Mouse (Mus musculus): ENCODE measurements around the gene Pgm5. TPM values are rescaled to one million over a fixed set of nuclear protein-coding genes. Genes with fewer than 3 reads are reported as not detected.

Pgm5 gene
- polyA plus RNA-seq, 1 experiment from 2014 or later: 6.1 TPM

DNA sequence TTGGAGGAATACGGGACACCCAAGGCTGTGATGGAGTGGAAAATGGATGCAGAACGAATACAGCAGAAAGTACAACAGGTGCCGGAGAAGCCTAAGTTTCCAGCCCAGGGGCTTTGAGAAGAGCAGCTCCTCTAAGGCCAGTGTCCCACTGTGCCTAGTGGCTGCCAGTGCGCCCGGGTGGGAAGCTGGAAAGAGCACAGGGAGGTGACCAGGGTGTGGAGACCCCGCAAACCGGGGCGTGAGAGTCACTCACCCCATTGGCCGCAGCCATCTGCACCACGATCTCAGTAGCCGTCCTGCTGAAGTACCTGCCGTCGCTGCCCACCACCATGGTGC, 411 bp downstream of the Pgm5 start:
- H3K4me2 ChIP-seq: peak overlapping the region; percentile 75
- H3K27me3 ChIP-seq: peaks cover 4% of the 10 kb centered on the region; the same call in 1 of the 2 replicates
- H3K27ac ChIP-seq: peak overlapping the region; percentile 93
- peak overlapping the region; percentile 84 for H3K9ac ChIP-seq
- H3K36me3 ChIP-seq: no peaks in the 10 kb centered on the region
- peak; percentile 28; the same call in 1 of the 2 replicates for ATAC-seq (replicated peaks; ENCODE audit: insufficient number of reproducible peaks, insufficient read depth, low FRiP score, low read depth)
- H3K4me3 ChIP-seq: peak overlapping the region; percentile 72
- peaks cover 26% of the 10 kb centered on the region for H3K4me1 ChIP-seq (replicated peaks)
- WGBS: 13% methylated on average over 13 of the region's 13 CpGs
- H3K9me3 ChIP-seq (replicated peaks): no peaks in the 10 kb centered on the region

DNA sequence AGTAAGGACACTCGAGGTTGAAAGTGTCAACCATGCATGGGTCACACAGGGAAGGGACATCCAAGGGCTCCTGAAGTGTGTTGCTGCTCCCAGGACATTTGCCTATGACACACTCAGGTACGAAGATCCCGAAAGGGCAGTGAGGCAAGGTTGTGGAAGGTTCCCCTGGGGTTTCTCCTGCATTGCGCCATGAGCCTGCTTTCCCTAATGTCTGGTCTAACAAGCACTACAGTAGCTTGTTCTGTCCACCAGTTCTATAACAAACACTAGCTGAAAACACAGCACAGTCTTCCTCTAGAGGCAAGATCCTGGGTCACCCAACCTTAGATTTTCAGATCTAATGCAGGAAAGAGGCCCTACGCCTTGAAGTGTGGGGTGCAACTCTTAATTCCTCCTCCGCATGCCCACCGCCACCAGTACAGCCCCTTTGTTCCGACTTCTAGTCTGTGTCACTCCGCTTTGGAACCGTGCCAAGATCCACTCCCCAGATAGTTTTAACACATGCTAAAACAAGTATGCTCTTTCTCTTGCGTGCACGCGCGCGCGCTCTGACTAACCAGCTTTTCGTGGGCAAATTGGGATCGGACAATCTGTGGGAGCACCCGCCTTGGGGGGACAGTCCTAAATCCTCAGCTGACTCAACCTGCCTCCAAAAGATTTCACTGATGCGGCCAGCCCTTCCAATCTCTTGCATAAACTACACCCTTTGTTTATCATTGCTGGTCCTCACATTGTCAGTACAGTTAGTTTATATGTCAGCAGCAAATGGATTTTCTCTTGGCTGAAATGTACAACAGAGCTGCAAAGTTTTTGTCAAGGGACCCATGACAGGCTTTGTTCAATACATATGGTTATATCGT, 10.0 kb downstream of the Pgm5 start:
- ATAC-seq (replicated peaks; ENCODE audit: insufficient number of reproducible peaks, insufficient read depth, low FRiP score, low read depth): no peak
- Histone ChIP-seq H3K9ac (no peak overlapping the region), H3K4me3 (no peak overlapping the region), H3K27ac (peak overlapping the region; percentile 54), H3K4me1 (replicated peaks) (peaks cover 39% of the 10 kb centered on the region), H3K9me3 (replicated peaks) (no peaks in the 10 kb centered on the region), H3K27me3 (no peaks in the 10 kb centered on the region), H3K4me2 (peak overlapping the region; percentile 26), H3K36me3 (no peaks in the 10 kb centered on the region)
- WGBS: 53% methylated on average over 21 of the region's 21 CpGs

DNA sequence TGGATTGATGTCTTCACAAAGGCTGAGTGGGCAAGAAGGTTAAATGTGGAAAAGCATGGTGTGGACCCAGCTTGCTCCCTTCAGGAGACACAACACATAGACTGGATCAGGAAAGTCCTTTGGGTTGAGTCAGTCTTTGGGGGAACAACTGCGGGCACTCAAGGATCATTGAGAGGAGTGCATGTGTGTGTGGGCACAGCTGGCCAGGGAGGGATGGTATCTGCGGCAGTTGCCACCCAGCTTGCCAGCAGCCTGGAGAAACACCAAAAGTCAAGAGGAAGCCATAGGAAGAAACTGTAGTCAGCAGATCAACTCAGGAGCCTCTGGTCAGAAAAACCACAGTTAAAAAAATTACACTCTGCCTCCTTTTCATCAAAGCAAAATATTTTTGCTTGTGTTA, 12.8 kb downstream of the Pgm5 start:
- Histone ChIP-seq H3K27ac (no peak overlapping the region), H3K4me1 (replicated peaks) (peaks cover 38% of the 10 kb centered on the region), H3K9ac (no peak overlapping the region)

DNA sequence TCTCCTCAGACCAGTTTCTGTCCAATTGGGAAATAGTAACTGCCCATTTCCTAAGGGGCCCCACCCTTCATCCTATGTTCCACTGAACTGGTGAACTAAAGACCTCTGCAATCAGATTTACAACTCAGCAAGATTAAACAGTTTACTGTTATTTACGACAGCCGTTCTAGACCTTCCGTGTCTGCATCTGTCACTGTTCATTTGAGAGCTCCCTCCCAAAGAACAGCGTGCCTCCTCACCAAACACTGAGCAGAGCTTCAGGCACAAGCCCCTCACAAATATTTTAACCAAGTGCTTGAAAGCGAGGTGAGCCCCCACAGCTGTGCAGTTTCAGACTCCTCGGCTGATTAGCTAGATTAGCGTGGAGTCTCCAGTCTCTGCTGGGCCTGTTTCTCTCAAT, 13.3 kb downstream of the Pgm5 start:
- Histone ChIP-seq H3K36me3 (no peaks in the 10 kb centered on the region), H3K4me2 (no peak overlapping the region), H3K27me3 (no peaks in the 10 kb centered on the region), H3K27ac (no peak overlapping the region), H3K9ac (no peak overlapping the region), H3K9me3 (replicated peaks) (no peaks in the 10 kb centered on the region), H3K4me3 (no peak overlapping the region), H3K4me1 (replicated peaks) (peaks cover 36% of the 10 kb centered on the region)
- ATAC-seq (replicated peaks; ENCODE audit: insufficient number of reproducible peaks, insufficient read depth, low FRiP score, low read depth): no peak
- 50% methylated on average over 7 of the region's 7 CpGs for WGBS

More for the DNA sequence above, 12.8 kb downstream of the Pgm5 start:
- H3K4me2 ChIP-seq: no peak overlapping the region
- H3K27me3 ChIP-seq: no peaks in the 10 kb centered on the region
- WGBS: 76% methylated on average over 2 of the region's 2 CpGs
- ATAC-seq (replicated peaks; ENCODE audit: insufficient number of reproducible peaks, insufficient read depth, low FRiP score, low read depth): no peak
- no peak overlapping the region for H3K4me3 ChIP-seq
- H3K9me3 ChIP-seq (replicated peaks): no peaks in the 10 kb centered on the region
- H3K36me3 ChIP-seq: no peaks in the 10 kb centered on the region

GRCm38 (mm10) chr19:24845007-24845546, 16.6 kb downstream of the Pgm5 start:
- Histone ChIP-seq H3K36me3 (no peaks in the 10 kb centered on the region), H3K27me3 (no peaks in the 10 kb centered on the region), H3K4me1 (replicated peaks) (peaks cover 18% of the 10 kb centered on the region), H3K9me3 (replicated peaks) (no peaks in the 10 kb centered on the region), H3K4me3 (no peak overlapping the region), H3K9ac (no peak overlapping the region), H3K4me2 (no peak overlapping the region), H3K27ac (no peak overlapping the region)
- 48% methylated on average over 7 of the region's 7 CpGs for WGBS
- ATAC-seq (replicated peaks; ENCODE audit: insufficient number of reproducible peaks, insufficient read depth, low FRiP score, low read depth): no peak

GRCm38 (mm10) chr19:24842080-24842479, 19.6 kb downstream of the Pgm5 start:
- ATAC-seq (replicated peaks; ENCODE audit: insufficient number of reproducible peaks, insufficient read depth, low FRiP score, low read depth): no peak
- Histone ChIP-seq H3K4me1 (replicated peaks) (peaks cover 7% of the 10 kb centered on the region), H3K9ac (no peak overlapping the region), H3K27me3 (no peaks in the 10 kb centered on the region), H3K4me3 (no peak overlapping the region), H3K36me3 (no peaks in the 10 kb centered on the region), H3K27ac (no peak overlapping the region), H3K9me3 (replicated peaks) (no peaks in the 10 kb centered on the region), H3K4me2 (no peak overlapping the region)
- 89% methylated on average over 3 of the region's 3 CpGs for WGBS

- Histone ChIP-seq H3K27ac (no peak overlapping the region), H3K4me1 (replicated peaks) (peaks cover 3% of the 10 kb centered on the region; the same call in 1 of the 2 replicates)
- 46% methylated on average over 4 of the region's 4 CpGs for WGBS
Measured at GRCm38 (mm10) chr19:24824517-24824916, 37.1 kb downstream of the Pgm5 start.

GRCm38 (mm10) chr19:24815661-24816221, 45.9 kb downstream of the Pgm5 start:
- no peaks in the 10 kb centered on the region for H3K27me3 ChIP-seq
- H3K4me3 ChIP-seq: no peak overlapping the region
- no peak overlapping the region for H3K9ac ChIP-seq
- H3K4me1 ChIP-seq (replicated peaks): peaks cover 3% of the 10 kb centered on the region; the same call in 1 of the 2 replicates
- H3K9me3 ChIP-seq (replicated peaks): no peaks in the 10 kb centered on the region
- 77% methylated on average over 12 of the region's 12 CpGs for WGBS
- H3K4me2 ChIP-seq: no peak overlapping the region
- ATAC-seq (replicated peaks; ENCODE audit: insufficient number of reproducible peaks, insufficient read depth, low FRiP score, low read depth): no peak
- H3K36me3 ChIP-seq: peaks cover 16% of the 10 kb centered on the region
- H3K27ac ChIP-seq: no peak overlapping the region

More at GRCm38 (mm10) chr19:24824517-24824916, 37.1 kb downstream of the Pgm5 start:
- H3K27me3 ChIP-seq: no peaks in the 10 kb centered on the region
- ATAC-seq (replicated peaks; ENCODE audit: insufficient number of reproducible peaks, insufficient read depth, low FRiP score, low read depth): no peak
- no peak overlapping the region for H3K4me3 ChIP-seq
- H3K36me3 ChIP-seq: peaks cover 6% of the 10 kb centered on the region; the same call in 1 of the 2 replicates
- H3K4me2 ChIP-seq: no peak overlapping the region
- no peaks in the 10 kb centered on the region for H3K9me3 ChIP-seq (replicated peaks)
- no peak overlapping the region for H3K9ac ChIP-seq

DNA sequence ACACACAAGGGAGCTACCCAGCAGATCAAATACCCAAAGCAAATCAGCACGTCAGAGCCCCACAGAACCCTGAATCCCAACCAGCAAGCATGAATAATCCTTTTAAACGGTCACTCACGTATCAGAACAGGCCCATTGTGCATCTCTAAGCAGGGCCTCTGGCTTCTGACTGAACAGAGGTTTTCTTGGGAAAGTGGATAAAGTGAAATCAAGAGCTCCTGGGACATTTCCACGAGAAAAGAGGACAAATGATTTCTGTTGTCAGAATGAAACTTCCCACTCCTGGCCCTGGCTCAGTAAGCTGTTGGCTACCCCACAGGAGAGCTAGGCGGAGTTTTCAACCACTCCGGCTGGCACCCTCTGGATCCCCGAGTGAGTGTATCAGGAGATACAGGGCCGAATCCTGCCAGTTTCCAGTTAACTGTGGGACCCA, 48.8 kb downstream of the Pgm5 start:
- no peak overlapping the region for H3K9ac ChIP-seq
- no peaks in the 10 kb centered on the region; the same call in 1 of the 2 replicates for H3K36me3 ChIP-seq
- WGBS: 63% methylated on average over 8 of the region's 8 CpGs
- H3K27ac ChIP-seq: no peak overlapping the region
- no peak for ATAC-seq (replicated peaks; ENCODE audit: insufficient number of reproducible peaks, insufficient read depth, low FRiP score, low read depth)
- H3K27me3 ChIP-seq: no peaks in the 10 kb centered on the region
- no peak overlapping the region for H3K4me3 ChIP-seq
- no peaks in the 10 kb centered on the region for H3K4me1 ChIP-seq (replicated peaks)
- no peak overlapping the region for H3K4me2 ChIP-seq
- H3K9me3 ChIP-seq (replicated peaks): no peaks in the 10 kb centered on the region

DNA sequence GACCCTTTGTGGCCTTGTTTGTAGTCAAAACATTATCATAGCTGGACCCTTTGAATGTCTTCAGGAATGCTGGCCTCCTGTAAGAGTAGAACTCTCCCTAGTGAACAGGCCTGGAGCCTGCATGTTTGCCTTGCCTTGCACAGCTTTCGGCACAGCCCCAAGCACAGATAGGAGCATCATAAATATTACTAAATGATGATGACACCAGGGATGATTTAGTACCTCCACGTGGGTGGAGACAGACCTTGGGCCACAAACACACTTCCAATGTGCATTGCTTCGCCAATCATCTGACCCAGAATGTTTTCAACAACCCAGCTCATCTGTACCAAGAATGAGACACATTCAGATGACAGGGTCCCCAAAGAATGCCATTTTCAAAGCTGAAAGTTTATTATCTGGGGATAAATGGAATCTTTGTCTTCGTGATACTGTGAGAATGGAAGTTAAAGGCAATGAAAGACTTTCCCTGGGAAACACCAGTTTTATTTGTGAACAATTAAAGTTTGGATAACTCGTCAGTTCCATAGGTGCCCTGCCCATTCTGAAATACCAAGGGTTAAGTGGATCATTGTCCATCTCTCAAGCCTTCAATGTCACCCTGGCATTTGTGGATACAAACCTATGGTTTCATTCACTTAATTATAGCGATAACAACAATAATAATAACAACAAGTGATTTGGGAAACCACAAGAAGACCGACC, 49.4 kb downstream of the Pgm5 start:
- Histone ChIP-seq H3K9ac (no peak overlapping the region), H3K27ac (no peak overlapping the region), H3K4me2 (no peak overlapping the region), H3K4me3 (no peak overlapping the region), H3K36me3 (no peaks in the 10 kb centered on the region), H3K9me3 (replicated peaks) (no peaks in the 10 kb centered on the region), H3K4me1 (replicated peaks) (no peaks in the 10 kb centered on the region), H3K27me3 (no peaks in the 10 kb centered on the region)
- no peak for ATAC-seq (replicated peaks; ENCODE audit: insufficient number of reproducible peaks, insufficient read depth, low FRiP score, low read depth)
- 81% methylated on average over 7 of the region's 7 CpGs for whole genome bisulfite sequencing

- no peak for ATAC-seq (replicated peaks; ENCODE audit: insufficient number of reproducible peaks, insufficient read depth, low FRiP score, low read depth)
- H3K36me3 ChIP-seq: no peaks in the 10 kb centered on the region
- H3K4me3 ChIP-seq: no peak overlapping the region
- no peak overlapping the region for H3K27ac ChIP-seq
- no peak overlapping the region for H3K4me2 ChIP-seq
- no peaks in the 10 kb centered on the region for H3K27me3 ChIP-seq
- H3K9me3 ChIP-seq (replicated peaks): no peaks in the 10 kb centered on the region
- WGBS: 55% methylated on average over 10 of the region's 10 CpGs
- no peaks in the 10 kb centered on the region for H3K4me1 ChIP-seq (replicated peaks)
- H3K9ac ChIP-seq: no peak overlapping the region
Measured at GRCm38 (mm10) chr19:24811451-24811850, 50.2 kb downstream of the Pgm5 start.
